Mouse (Mus musculus): ENCODE results near the gene Arpc1a. TPM values are rescaled to one million over a fixed set of nuclear protein-coding genes. Genes with fewer than 3 reads are reported as not detected.

Gene Arpc1a
- total and polyA plus RNA-seq, 3 experiments = 85.8 to 306 (median 187) TPM

DNA sequence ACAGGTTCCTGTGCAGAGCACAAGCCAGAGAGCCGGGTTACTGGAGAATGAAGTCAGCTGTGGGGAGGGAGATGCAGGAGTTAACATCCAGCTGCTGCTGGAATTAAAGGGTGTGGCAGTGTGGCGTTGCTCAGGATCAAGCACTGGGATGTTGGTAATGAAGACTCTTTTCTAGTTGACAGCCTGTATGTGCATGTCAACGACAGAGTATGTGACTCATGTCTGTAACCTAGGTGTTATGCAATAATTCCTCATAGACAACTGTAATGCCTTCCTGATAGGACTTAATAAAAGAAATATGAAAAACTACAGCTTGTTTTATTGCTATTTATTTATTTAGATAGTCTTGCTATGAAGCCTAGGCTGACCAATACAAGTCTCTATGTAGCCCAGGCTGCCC lies 14.8 kb upstream of the Arpc1a start:
- no peak overlapping the region for H3K9ac ChIP-seq (ENCODE audit: control insufficient read depth, low read depth, low read length, poor library complexity, severe bottlenecking)
- DNase-seq (ENCODE audit: low read depth, low spot score) = no peak
- TF ChIP-seq TBP (IDR thresholded peaks at IDR 0.05; ENCODE audit: low read depth, low read length) (no peak), POLR2AphosphoS2 (IDR thresholded peaks at IDR 0.05; ENCODE audit: low read length) (no peak), RAD21 (IDR thresholded peaks at IDR 0.05; ENCODE audit: low read depth, low read length) (no peak), MYB (IDR thresholded peaks at IDR 0.05; ENCODE audit: low read depth, low read length) (no peak), UBTF (IDR thresholded peaks at IDR 0.05; ENCODE audit: borderline replicate concordance, insufficient read depth, low read depth, low read length) (no peak), E2F4 (IDR thresholded peaks at IDR 0.05; ENCODE audit: borderline replicate concordance, low read depth, low read length) (no peak), MAZ (IDR thresholded peaks at IDR 0.05; ENCODE audit: low read depth, low read length) (no peak), BHLHE40 (IDR thresholded peaks at IDR 0.05; ENCODE audit: borderline replicate concordance, low read depth, low read length) (no peak)
- H3K4me3 ChIP-seq (ENCODE audit: control insufficient read depth in 1 of 2, insufficient read depth in 1 of 2, low read depth in 2 of 2, low read length in 2 of 2) = no peak overlapping the region
- H3K36me3 ChIP-seq (ENCODE audit: control insufficient read depth in 1 of 2, insufficient read depth in 2 of 2, low read length in 2 of 2) = no peaks in the 10 kb centered on the region
- no peaks in the 10 kb centered on the region for H3K4me1 ChIP-seq (ENCODE audit: control insufficient read depth in 1 of 2, insufficient read depth in 2 of 2, low read length in 2 of 2)
- H3K27ac ChIP-seq (ENCODE audit: control insufficient read depth, low read depth, low read length) = no peak overlapping the region
- H3K9me3 ChIP-seq (replicated peaks; ENCODE audit: insufficient read depth, low read length) = no peaks in the 10 kb centered on the region
- no peaks in the 10 kb centered on the region; a peak in 1 of 4 replicates for H3K27me3 ChIP-seq (ENCODE audit: control insufficient read depth in 1 of 2, insufficient read depth in 2 of 2, low read length in 2 of 2)
- H3K79me2 ChIP-seq (ENCODE audit: control insufficient read depth, insufficient read depth, low read length, poor library complexity) = no peaks in the 10 kb centered on the region

DNA sequence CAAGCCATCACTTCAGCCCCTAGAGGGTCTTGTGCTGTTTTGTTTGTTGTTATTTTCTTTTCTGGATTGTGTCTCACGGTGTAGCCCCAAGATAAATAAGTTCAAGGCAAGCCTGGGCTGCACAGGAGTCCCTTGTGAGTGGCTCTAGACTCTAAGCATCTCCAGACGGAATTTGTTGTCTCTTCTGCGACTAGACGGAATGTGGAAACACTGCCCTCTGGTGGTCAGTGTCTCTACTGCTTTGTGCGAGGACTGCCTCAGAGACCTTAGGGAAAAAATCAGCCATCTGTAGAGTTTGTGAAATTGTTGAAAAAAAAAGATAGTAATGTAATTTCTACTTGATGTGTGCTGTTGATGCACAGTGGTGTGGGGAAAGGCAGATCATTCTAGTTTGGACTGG lies 13.9 kb upstream of the Arpc1a start:
- H3K36me3 ChIP-seq (ENCODE audit: control insufficient read depth in 1 of 2, insufficient read depth in 2 of 2, low read length in 2 of 2) = no peaks in the 10 kb centered on the region
- H3K27me3 ChIP-seq (ENCODE audit: control insufficient read depth in 1 of 2, insufficient read depth in 2 of 2, low read length in 2 of 2) = no peaks in the 10 kb centered on the region; a peak in 1 of 4 replicates
- H3K4me1 ChIP-seq (ENCODE audit: control insufficient read depth in 1 of 2, insufficient read depth in 2 of 2, low read length in 2 of 2) = no peaks in the 10 kb centered on the region
- H3K27ac ChIP-seq (ENCODE audit: control insufficient read depth, low read depth, low read length) = no peak overlapping the region
- DNase-seq (ENCODE audit: low read depth, low spot score) = peak; percentile 81
- TF ChIP-seq SMC3 (IDR thresholded peaks at IDR 0.05; ENCODE audit: low read depth, low read length) (peak; percentile 90), RAD21 (IDR thresholded peaks at IDR 0.05; ENCODE audit: low read depth, low read length) (peak; percentile 81), HCFC1 (IDR thresholded peaks at IDR 0.05; ENCODE audit: low read depth, low read length) (no peak), UBTF (IDR thresholded peaks at IDR 0.05; ENCODE audit: borderline replicate concordance, insufficient read depth, low read depth, low read length) (no peak), CTCF (IDR thresholded peaks at IDR 0.05 in 2 of 3, conservative IDR thresholded peaks at IDR 0.05 in 1 of 3; ENCODE audit: control insufficient read depth in 1 of 3, insufficient read depth in 1 of 3, low read depth in 2 of 3, low read length in 3 of 3, poor library complexity in 1 of 3, severe bottlenecking in 1 of 3) (peak; percentile 85 to 92 (median 91)), ZC3H11A (IDR thresholded peaks at IDR 0.05; ENCODE audit: low read depth, low read length) (peak; percentile 71)
- H3K4me3 ChIP-seq (ENCODE audit: control insufficient read depth in 1 of 2, insufficient read depth in 1 of 2, low read depth in 2 of 2, low read length in 2 of 2) = no peak overlapping the region
- no peak overlapping the region for H3K9ac ChIP-seq (ENCODE audit: control insufficient read depth, low read depth, low read length, poor library complexity, severe bottlenecking)
- H3K79me2 ChIP-seq (ENCODE audit: control insufficient read depth, insufficient read depth, low read length, poor library complexity) = no peaks in the 10 kb centered on the region
- no peaks in the 10 kb centered on the region for H3K9me3 ChIP-seq (replicated peaks; ENCODE audit: insufficient read depth, low read length)

DNA sequence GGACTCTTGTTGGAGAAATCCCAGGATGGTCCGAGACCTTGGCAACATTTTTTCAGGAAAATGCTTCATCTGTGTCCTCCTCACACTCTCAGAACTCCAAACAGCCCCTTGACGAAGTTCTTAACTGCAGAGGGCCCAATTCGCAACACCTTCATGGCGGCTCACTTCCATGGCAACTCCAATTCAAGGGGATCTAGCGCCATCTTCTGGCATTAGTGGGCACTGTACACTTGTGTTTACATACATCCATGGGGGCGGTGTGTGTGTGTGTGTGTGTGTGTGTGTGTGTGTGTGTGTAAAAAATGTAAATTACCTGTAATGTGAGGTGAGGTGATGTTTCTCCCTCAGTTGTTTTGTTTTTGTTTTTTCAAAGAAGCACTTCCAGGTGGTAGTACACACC lies 12.3 kb upstream of the Arpc1a start:
- no peak overlapping the region for H3K9ac ChIP-seq (ENCODE audit: control insufficient read depth, low read depth, low read length, poor library complexity, severe bottlenecking)
- H3K4me1 ChIP-seq (ENCODE audit: control insufficient read depth in 1 of 2, insufficient read depth in 2 of 2, low read length in 2 of 2) = no peaks in the 10 kb centered on the region
- H3K27me3 ChIP-seq (ENCODE audit: control insufficient read depth in 1 of 2, insufficient read depth in 2 of 2, low read length in 2 of 2) = no peaks in the 10 kb centered on the region; a peak in 1 of 4 replicates
- no peaks in the 10 kb centered on the region for H3K36me3 ChIP-seq (ENCODE audit: control insufficient read depth in 1 of 2, insufficient read depth in 2 of 2, low read length in 2 of 2)
- peak; percentile 83 for DNase-seq (ENCODE audit: low read depth, low spot score)
- no peaks in the 10 kb centered on the region for H3K9me3 ChIP-seq (replicated peaks; ENCODE audit: insufficient read depth, low read length)
- no peaks in the 10 kb centered on the region for H3K79me2 ChIP-seq (ENCODE audit: control insufficient read depth, insufficient read depth, low read length, poor library complexity)
- no peak overlapping the region for H3K27ac ChIP-seq (ENCODE audit: control insufficient read depth, low read depth, low read length)
- no peak overlapping the region for H3K4me3 ChIP-seq (ENCODE audit: control insufficient read depth in 1 of 2, insufficient read depth in 1 of 2, low read depth in 2 of 2, low read length in 2 of 2)
- no peak for TF ChIP-seq TCF12 (IDR thresholded peaks at IDR 0.05; ENCODE audit: low read depth, low read length)
- TF ChIP-seq MXI1 (IDR thresholded peaks at IDR 0.05; ENCODE audit: low read depth, low read length) = no peak
- no peak for TF ChIP-seq E2F4 (IDR thresholded peaks at IDR 0.05; ENCODE audit: borderline replicate concordance, low read depth, low read length)
- peak; percentile 67 for TF ChIP-seq ZC3H11A (IDR thresholded peaks at IDR 0.05; ENCODE audit: low read depth, low read length)
- no peak for TF ChIP-seq ZMIZ1 (IDR thresholded peaks at IDR 0.05; ENCODE audit: low read depth, low read length)
- TF ChIP-seq UBTF (IDR thresholded peaks at IDR 0.05; ENCODE audit: borderline replicate concordance, insufficient read depth, low read depth, low read length) = no peak
- TF ChIP-seq RAD21 (IDR thresholded peaks at IDR 0.05; ENCODE audit: low read depth, low read length) = peak; percentile 82
- TF ChIP-seq POLR2AphosphoS2 (IDR thresholded peaks at IDR 0.05; ENCODE audit: low read length) = no peak
- TF ChIP-seq ZKSCAN1 (IDR thresholded peaks at IDR 0.05; ENCODE audit: low read depth, low read length) = no peak
- no peak for TF ChIP-seq MAX (IDR thresholded peaks at IDR 0.05; ENCODE audit: low read length)
- no peak for TF ChIP-seq TAL1 (IDR thresholded peaks at IDR 0.05; ENCODE audit: low read length)
- no peak for TF ChIP-seq MYB (IDR thresholded peaks at IDR 0.05; ENCODE audit: low read depth, low read length)
- TF ChIP-seq SMC3 (IDR thresholded peaks at IDR 0.05; ENCODE audit: low read depth, low read length) = peak; percentile 66
- TF ChIP-seq CHD1 (IDR thresholded peaks at IDR 0.05; ENCODE audit: low read depth, low read length) = no peak
- no peak for TF ChIP-seq CHD2 (IDR thresholded peaks at IDR 0.05; ENCODE audit: low read length)
- TF ChIP-seq MEF2A (IDR thresholded peaks at IDR 0.05; ENCODE audit: extremely low read depth, insufficient replicate concordance, low read depth, low read length, poor library complexity, severe bottlenecking) = no peak
- no peak for TF ChIP-seq POLR2A (IDR thresholded peaks at IDR 0.05; ENCODE audit: control insufficient read depth in 1 of 2, insufficient read depth in 1 of 2, low read depth in 1 of 2, low read length in 2 of 2, poor library complexity in 1 of 2)
- TF ChIP-seq GATA1 (IDR thresholded peaks at IDR 0.05; ENCODE audit: low read depth, low read length) = no peak
- no peak for TF ChIP-seq TBP (IDR thresholded peaks at IDR 0.05; ENCODE audit: low read depth, low read length)
- no peak for TF ChIP-seq USF1 (IDR thresholded peaks at IDR 0.05; ENCODE audit: low read depth, low read length)
- no peak for TF ChIP-seq MYC (IDR thresholded peaks at IDR 0.05; ENCODE audit: low read depth, low read length)
